Mouse (Mus musculus) heart, embryonic 10.5 days (tissue): ENCODE data around the gene Pcif1. TPM values are rescaled to one million over a fixed set of nuclear protein-coding genes. Genes with fewer than 3 reads are reported as not detected.
"Not testable (repeated sequence)": the region's sequence is repeated elsewhere in the genome, so short reads cannot be mapped to it uniquely, and the experiment has no call there.

Experiments used
- DNase-seq: peaks from one replicate; pipeline ENCODE4 v3.0.0-alpha.2; 2017; ENCODE audit warnings: low spot score
- H3K27ac ChIP-seq: fragments of 300-500 bp; sonication (generic); 2 replicates; pipeline ENCODE4 v1.5.1; 2016; ENCODE audit warnings: mild to moderate bottlenecking
- H3K27me3 ChIP-seq: fragments of 300-500 bp; sonication (generic); 2 replicates; pipeline ENCODE4 v1.6.1; 2016; ENCODE audit warnings: mild to moderate bottlenecking; ENCODE audit not compliant: poor library complexity, insufficient read depth, severe bottlenecking
- H3K36me3 ChIP-seq: fragments of 300-500 bp; sonication (generic); 2 replicates; pipeline ENCODE4 v1.6.1; 2016; ENCODE audit warnings: mild to moderate bottlenecking, moderate library complexity
- H3K4me1 ChIP-seq: fragments of 300-500 bp; sonication (generic); 2 replicates; pipeline ENCODE4 v1.6.1; 2016; ENCODE audit warnings: mild to moderate bottlenecking
- H3K4me3 ChIP-seq: fragments of 300-500 bp; sonication (generic); 2 replicates; pipeline ENCODE4 v1.5.1; 2016; ENCODE audit warnings: mild to moderate bottlenecking, moderate library complexity
- H3K9me3 ChIP-seq: fragments of 300-500 bp; sonication (generic); 2 replicates; pipeline ENCODE4 v1.6.1; 2016; ENCODE audit warnings: mild to moderate bottlenecking, moderate library complexity
- WGBS: fragments of 180-500 bp; shearing (Covaris S2); methylation state at CpG from one replicate; pipeline ENCODE4 v1.1.7; 2016; 5-methylcytosine and 5-hydroxymethylcytosine counted together
- polyA plus RNA-seq: library from polyadenylated mRNA; unstranded; fragments of >200 nt; fragmentation: Nextera tagmentation; extraction: Ambion mirVana; gene quantifications from 2 replicates; pipeline ENCODE4 v1.2.1, GENCODE M21; 2016

Gene Pcif1
- 57.9 and 61.5 TPM in 2 replicates for polyA plus RNA-seq

GRCm38 (mm10) chr2:164879228-164879567 is at the start of gene Pcif1:
Gene Pcif1 (plus strand): TSS chr2:164879304.
- no peaks in the 10 kb centered on the region for H3K27me3 ChIP-seq
- peaks cover 36% of the 10 kb centered on the region for H3K4me1 ChIP-seq
- H3K27ac ChIP-seq = peak within 1 kb of the TSS; percentile 100
- no peaks in the 10 kb centered on the region for H3K9me3 ChIP-seq
- peak; percentile 97 for DNase-seq
- H3K4me3 ChIP-seq = peak within 1 kb of the TSS; percentile 96
- under 1% methylated on average over 40 of the region's 40 CpGs for WGBS
- H3K36me3 ChIP-seq = peaks cover 22% of the 10 kb centered on the region

DNA sequence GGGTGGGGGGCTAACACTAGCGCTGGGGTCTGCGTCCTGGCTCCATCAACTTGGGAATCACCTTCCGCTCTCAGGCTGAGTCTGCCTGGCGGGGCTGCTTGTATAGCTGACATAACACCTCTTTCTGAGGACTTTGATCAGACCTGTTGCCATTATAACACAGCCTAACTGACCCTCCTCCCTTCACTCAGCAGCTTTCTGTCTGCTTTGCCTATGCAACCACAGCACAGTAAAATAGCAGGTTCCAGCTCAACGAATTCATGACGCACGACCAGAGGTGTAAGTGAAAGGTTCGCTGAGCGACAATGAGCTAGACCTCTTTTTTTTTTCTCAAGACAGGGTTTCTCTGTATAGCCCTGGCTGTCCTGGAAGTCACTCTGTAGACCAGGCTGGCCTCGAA is 48.1 kb upstream of the Pcif1 start:
- no peak overlapping the region for H3K27ac ChIP-seq
- H3K27me3 ChIP-seq = no peaks in the 10 kb centered on the region
- DNase-seq = no peak
- 84% methylated on average over 10 of the region's 10 CpGs for WGBS
- H3K36me3 ChIP-seq = peaks cover 38% of the 10 kb centered on the region
- H3K4me1 ChIP-seq = peaks cover 30% of the 10 kb centered on the region
- H3K9me3 ChIP-seq = no peaks in the 10 kb centered on the region
- H3K4me3 ChIP-seq = no peak overlapping the region

DNA sequence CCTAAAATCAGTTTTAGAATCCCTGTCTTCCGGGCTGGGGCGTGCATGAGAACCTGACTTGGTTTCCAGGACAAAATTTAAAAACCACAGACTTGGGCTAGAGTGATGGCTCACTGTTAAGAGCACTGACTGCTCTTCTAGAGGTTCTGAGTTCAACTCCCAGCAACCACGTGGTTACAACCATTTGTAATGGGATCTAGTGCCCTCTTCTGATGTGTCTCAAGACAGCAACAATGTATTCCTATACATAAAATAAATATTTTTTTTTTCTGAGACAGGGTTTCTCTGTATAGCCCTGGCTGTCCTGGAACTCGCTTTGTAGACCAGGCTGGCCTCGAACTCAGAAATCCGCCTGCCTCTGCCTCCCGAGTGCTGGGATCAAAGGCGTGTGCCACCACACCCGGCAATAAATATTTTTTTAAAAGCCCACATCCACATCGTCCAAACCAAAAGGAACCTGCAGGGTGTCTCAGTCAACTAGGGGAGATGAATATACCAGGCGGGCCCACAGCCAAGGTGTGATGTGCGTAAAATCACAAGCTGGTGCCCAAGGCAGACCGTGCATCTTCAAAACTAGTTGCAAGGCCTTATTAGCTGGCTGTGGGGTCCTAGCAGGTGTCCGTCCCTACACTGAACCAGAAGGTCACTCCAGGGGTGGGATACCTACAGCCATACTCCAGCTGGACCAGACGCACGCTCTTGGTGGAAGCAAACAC is 46.9 kb upstream of the Pcif1 start:
- DNase-seq = no peak
- 58% methylated on average over 16 of the region's 16 CpGs for WGBS
- Histone ChIP-seq H3K36me3 (peaks cover 38% of the 10 kb centered on the region), H3K27ac (peak overlapping the region; percentile 96), H3K27me3 (no peaks in the 10 kb centered on the region), H3K4me3 (peak overlapping the region; percentile 83), H3K4me1 (peaks cover 30% of the 10 kb centered on the region), H3K9me3 (no peaks in the 10 kb centered on the region)

DNA sequence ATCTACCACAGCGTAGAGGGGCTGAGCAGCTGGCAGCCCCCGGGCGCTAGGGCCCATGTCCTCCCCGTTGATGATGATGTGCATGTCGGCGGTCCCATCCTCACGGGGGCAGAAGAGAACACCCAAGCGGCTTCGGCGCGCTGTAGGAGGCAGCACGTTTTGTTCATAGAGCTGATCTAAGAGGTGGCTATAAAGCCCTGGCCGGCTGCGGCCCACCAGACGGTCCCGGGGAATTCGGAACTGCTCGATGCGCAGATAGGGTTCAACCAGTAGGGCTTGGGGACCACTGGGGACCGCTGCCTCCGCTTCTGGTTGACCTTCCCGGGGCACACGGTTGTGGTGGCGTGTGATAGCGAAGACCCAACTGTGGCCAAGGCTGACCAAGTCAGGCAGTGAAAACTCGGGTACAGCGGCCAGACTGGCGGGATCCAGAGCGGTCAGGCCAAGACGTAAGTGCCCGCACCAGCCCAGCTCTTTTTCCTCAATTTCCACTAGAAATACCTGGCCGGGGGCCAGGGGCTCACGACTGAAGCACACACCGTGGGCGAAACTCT is 46.3 kb upstream of the Pcif1 start, which contains the start of gene Ctsa:
Ctsa (plus strand) TSS at position 126 of the 554 bp plus-strand sequence.
- DNase-seq = peak; percentile 93
- Histone ChIP-seq H3K36me3 (peaks cover 38% of the 10 kb centered on the region), H3K4me3 (peak within 1 kb of the TSS; percentile 83), H3K27ac (peak within 1 kb of the TSS; percentile 96), H3K27me3 (no peaks in the 10 kb centered on the region), H3K4me1 (peaks cover 30% of the 10 kb centered on the region), H3K9me3 (no peaks in the 10 kb centered on the region)
- WGBS = under 1% methylated on average over 35 of the region's 35 CpGs

DNA sequence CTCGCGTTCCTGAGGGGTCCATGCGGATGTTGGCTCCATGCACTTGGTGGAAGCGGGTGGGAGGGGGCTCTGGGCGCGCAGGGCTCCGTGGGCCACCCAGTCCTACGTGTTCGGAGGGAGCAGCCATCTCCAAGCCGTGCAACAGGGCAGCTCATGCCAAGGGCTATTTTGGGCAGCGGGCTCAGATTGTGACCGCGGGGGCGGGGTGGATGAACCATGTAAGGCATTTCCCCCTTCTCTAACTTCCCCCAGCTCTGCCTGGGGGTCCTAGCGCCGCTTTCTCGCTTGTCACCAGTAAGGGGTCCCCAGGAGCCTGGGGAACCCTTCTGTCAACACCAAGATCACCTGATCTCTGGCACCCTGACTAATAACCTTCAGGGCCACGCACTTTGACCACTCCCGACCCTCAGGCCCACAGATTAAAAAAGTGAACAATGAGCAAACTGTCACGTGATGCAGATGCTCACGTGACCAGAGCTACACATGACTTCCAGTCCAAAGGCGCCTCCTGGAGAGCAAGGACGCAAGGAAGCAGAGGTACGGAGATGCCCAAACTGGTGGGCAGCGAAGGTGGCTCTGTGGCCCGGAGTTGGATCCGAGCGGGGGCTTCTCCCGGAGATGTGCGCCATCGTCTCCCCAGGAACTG is 45.7 kb upstream of the Pcif1 start, which contains the start of gene Neurl2:
Neurl2 (minus strand) TSS at position 143 of the 646 bp plus-strand sequence.
- under 1% methylated on average over 31 of the region's 31 CpGs for WGBS
- peaks cover 38% of the 10 kb centered on the region for H3K36me3 ChIP-seq
- H3K9me3 ChIP-seq = no peaks in the 10 kb centered on the region
- H3K27me3 ChIP-seq = no peaks in the 10 kb centered on the region
- H3K4me1 ChIP-seq = peaks cover 30% of the 10 kb centered on the region
- peak within 1 kb of the TSS; percentile 96 for H3K27ac ChIP-seq
- peak; percentile 96 for DNase-seq
- H3K4me3 ChIP-seq = peak within 1 kb of the TSS; percentile 83

- H3K9me3 ChIP-seq = no peaks in the 10 kb centered on the region
- peaks cover 41% of the 10 kb centered on the region for H3K36me3 ChIP-seq
- 43% methylated on average over 8 of the region's 8 CpGs for WGBS
- H3K4me3 ChIP-seq = peak overlapping the region; percentile 83
- H3K27me3 ChIP-seq = no peaks in the 10 kb centered on the region
- peak overlapping the region; percentile 96 for H3K27ac ChIP-seq
- H3K4me1 ChIP-seq = peaks cover 30% of the 10 kb centered on the region
- no peak for DNase-seq
These were observed 44.6 kb upstream of the Pcif1 start for GRCm38 (mm10) chr2:164834531-164834930.

GRCm38 (mm10) chr2:164835164-164835563 is 43.9 kb upstream of the Pcif1 start:
- no peaks in the 10 kb centered on the region for H3K27me3 ChIP-seq
- H3K4me3 ChIP-seq = peak overlapping the region; percentile 83; the same call in 1 of the 2 replicates
- H3K4me1 ChIP-seq = peaks cover 30% of the 10 kb centered on the region
- no peaks in the 10 kb centered on the region for H3K9me3 ChIP-seq
- WGBS = 96% methylated on average over 4 of the region's 4 CpGs
- H3K27ac ChIP-seq = no peak overlapping the region
- H3K36me3 ChIP-seq = peaks cover 47% of the 10 kb centered on the region
- no peak for DNase-seq

DNA sequence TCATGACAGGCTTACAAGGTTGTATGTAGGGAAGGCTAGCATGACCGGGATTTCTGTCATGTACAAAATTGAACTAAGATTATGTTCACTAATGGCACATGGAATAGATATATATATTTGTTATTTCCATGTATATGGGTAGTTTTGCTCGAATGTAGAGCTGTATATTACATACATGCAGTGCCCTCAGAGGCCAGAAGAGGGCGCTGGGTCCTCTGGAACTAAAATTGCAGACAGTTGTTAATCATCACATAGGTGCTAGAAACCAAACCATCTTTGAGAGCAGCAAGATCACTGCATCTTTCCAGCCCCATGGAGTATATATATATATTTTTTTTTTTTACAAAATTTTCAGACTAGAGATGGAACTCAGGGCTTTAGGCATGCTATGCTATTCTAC is 33.3 kb upstream of the Pcif1 start:
- WGBS = 46% methylated on average over 3 of the region's 3 CpGs
- DNase-seq = no peak
- Histone ChIP-seq H3K27me3 (no peaks in the 10 kb centered on the region), H3K36me3 (0 out of 2 replicates have a peak, but pooled peaks cover 3% of the 10 kb centered on the region), H3K4me3 (no peak overlapping the region), H3K27ac (no peak overlapping the region), H3K9me3 (no peaks in the 10 kb centered on the region), H3K4me1 (peaks cover 4% of the 10 kb centered on the region; the same call in 1 of the 2 replicates)

- peaks cover 7% of the 10 kb centered on the region; the same call in 1 of the 2 replicates for H3K4me1 ChIP-seq
- no peak overlapping the region for H3K4me3 ChIP-seq
- no peak overlapping the region for H3K27ac ChIP-seq
- 83% methylated on average over 8 of the region's 8 CpGs for WGBS
- H3K36me3 ChIP-seq = 0 out of 2 replicates have a peak, but pooled peaks cover 4% of the 10 kb centered on the region
- no peaks in the 10 kb centered on the region for H3K9me3 ChIP-seq
- DNase-seq = no peak
- peaks cover 25% of the 10 kb centered on the region for H3K27me3 ChIP-seq
These were observed 29.0 kb upstream of the Pcif1 start for GRCm38 (mm10) chr2:164850061-164850460.

DNA sequence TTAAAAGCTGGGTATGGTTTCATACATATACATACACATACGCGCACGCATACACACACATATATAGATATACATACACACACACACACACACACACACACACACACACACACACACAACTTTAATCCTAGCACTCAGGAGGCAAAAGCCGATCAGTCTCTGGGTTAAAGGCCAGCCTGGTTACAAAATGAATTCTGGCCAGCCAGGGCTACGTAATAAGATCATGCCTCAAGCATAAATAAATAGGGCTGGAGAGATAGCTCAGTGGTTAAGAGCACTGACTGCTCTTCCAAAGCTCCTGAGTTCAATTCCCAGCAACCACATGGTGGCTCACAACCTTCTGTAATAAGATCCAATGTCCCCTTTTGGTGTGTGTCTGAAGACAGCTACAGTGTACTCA is 23.5 kb upstream of the Pcif1 start:
- DNase-seq, H3K36me3 ChIP-seq, H3K9me3 ChIP-seq, H3K4me3 ChIP-seq, H3K27ac ChIP-seq: not testable (repeated sequence)
- Histone ChIP-seq H3K27me3 (peaks cover 75% of the 10 kb centered on the region), H3K4me1 (peaks cover 32% of the 10 kb centered on the region)
- WGBS = 81% methylated on average over 5 of the region's 5 CpGs

DNA sequence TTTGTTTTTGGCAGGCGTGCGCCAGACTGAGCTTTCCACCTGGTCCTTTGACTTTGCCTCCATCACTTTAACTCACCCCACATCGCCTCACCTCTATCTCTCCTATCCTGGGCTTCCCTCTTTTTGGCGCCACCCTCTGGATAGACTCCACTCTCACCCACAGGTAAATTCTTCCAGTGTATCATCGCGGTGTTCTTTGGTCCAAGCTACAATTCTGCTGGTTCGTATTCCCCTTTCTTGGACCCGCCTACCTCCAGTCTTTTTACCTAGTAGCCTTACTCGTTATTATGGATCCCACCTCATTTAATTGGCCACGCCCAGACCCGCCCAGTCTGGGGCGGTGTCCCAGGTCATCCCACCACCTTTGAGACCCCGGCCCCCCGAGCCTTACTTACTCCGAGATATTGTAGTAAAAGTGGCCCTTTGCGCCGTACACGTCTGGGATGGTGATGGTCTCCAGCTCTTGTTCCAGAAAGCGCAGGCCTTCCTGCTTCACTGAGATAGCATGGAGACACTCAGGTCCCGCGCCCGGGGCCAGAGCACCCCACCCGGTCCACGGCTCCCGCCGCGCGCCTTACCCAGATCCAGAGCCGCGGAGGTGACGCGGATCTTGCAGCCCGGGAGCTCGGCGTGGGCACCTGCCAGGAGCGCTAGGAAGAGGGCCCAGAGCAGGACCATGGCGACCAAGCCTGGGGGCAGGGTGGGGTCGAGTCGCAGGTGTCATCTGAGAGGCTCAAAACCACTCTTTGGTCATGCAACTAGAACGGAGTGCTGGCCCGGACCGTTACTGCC is 22.6 kb upstream of the Pcif1 start:
- H3K27ac ChIP-seq = peak overlapping the region; percentile 37; the same call in 1 of the 2 replicates
- H3K27me3 ChIP-seq = peaks cover 75% of the 10 kb centered on the region
- peaks cover 34% of the 10 kb centered on the region for H3K4me1 ChIP-seq
- WGBS = 1% methylated on average over 42 of the region's 42 CpGs
- no peaks in the 10 kb centered on the region for H3K9me3 ChIP-seq
- no peaks in the 10 kb centered on the region for H3K36me3 ChIP-seq
- peak overlapping the region; percentile 65 for H3K4me3 ChIP-seq
- DNase-seq = no peak

GRCm38 (mm10) chr2:164857101-164857821 is 21.8 kb upstream of the Pcif1 start, which contains the start of gene Pltp:
Gene Pltp (minus strand): TSS chr2:164857711.
- DNase-seq = no peak
- H3K27me3 ChIP-seq = peaks cover 73% of the 10 kb centered on the region
- peak within 1 kb of the TSS; percentile 65 for H3K4me3 ChIP-seq
- H3K36me3 ChIP-seq = no peaks in the 10 kb centered on the region
- peaks cover 41% of the 10 kb centered on the region for H3K4me1 ChIP-seq
- peak within 1 kb of the TSS; percentile 37 for H3K27ac ChIP-seq
- H3K9me3 ChIP-seq = no peaks in the 10 kb centered on the region
- whole genome bisulfite sequencing = under 1% methylated on average over 45 of the region's 47 CpGs
